Mouse (Mus musculus): ENCODE results near the gene Tmprss7. TPM values are rescaled to one million over a fixed set of nuclear protein-coding genes. Genes with fewer than 3 reads are reported as not detected.

Gene Tmprss7
- polyA plus RNA-seq (2012), result not detected in 2 replicates

- Histone ChIP-seq H3K4me3 (replicated peaks) (no peak within 1 kb of the TSS), H3K9me3 (ENCODE audit: control insufficient read depth, low read length) (no peaks in the 10 kb centered on the region)
Observed at GRCm38 (mm10) chr16:45693558-45693957, at the start of gene Tmprss7. Gene Tmprss7 (minus strand): TSS chr16:45693658.

GRCm38 (mm10) chr16:45742615-45743476 lies 49.4 kb upstream of the Tmprss7 start, which contains the start of gene Abhd10:
Gene Abhd10 (minus strand): TSS chr16:45742955.
- H3K36me3 ChIP-seq (ENCODE audit: control insufficient read depth), result peaks cover 14% of the 10 kb centered on the region
- TF ChIP-seq GATA1 (IDR thresholded peaks at IDR 0.05; ENCODE audit: low read length), result no peak
- no peak for TF ChIP-seq TAL1 (IDR thresholded peaks at IDR 0.05; ENCODE audit: low read length)
- H3K27me3 ChIP-seq (ENCODE audit: control insufficient read depth), result no peaks in the 10 kb centered on the region
- no peaks in the 10 kb centered on the region for H3K9me3 ChIP-seq (ENCODE audit: control insufficient read depth, low read length)
- peaks cover 13% of the 10 kb centered on the region for H3K4me1 ChIP-seq (ENCODE audit: control insufficient read depth)
- peak within 1 kb of the TSS; percentile 93 for H3K4me3 ChIP-seq (replicated peaks)

More at GRCm38 (mm10) chr16:45693558-45693957, at the start of gene Tmprss7:
- H3K36me3 ChIP-seq (ENCODE audit: control insufficient read depth), result no peaks in the 10 kb centered on the region
- H3K4me1 ChIP-seq (ENCODE audit: control insufficient read depth), result no peaks in the 10 kb centered on the region
- TF ChIP-seq GATA1 (IDR thresholded peaks at IDR 0.05; ENCODE audit: low read length) (no peak), TAL1 (IDR thresholded peaks at IDR 0.05; ENCODE audit: low read length) (no peak)
- H3K27me3 ChIP-seq (ENCODE audit: control insufficient read depth), result no peaks in the 10 kb centered on the region

- H3K4me1 ChIP-seq (ENCODE audit: control insufficient read depth), result peaks cover 5% of the 10 kb centered on the region
- no peaks in the 10 kb centered on the region for H3K9me3 ChIP-seq (ENCODE audit: control insufficient read depth, low read length)
- H3K36me3 ChIP-seq (ENCODE audit: control insufficient read depth), result peaks cover 57% of the 10 kb centered on the region
- no peak overlapping the region for H3K4me3 ChIP-seq (replicated peaks)
- TF ChIP-seq TAL1 (IDR thresholded peaks at IDR 0.05; ENCODE audit: low read length) (no peak), GATA1 (IDR thresholded peaks at IDR 0.05; ENCODE audit: low read length) (no peak)
- H3K27me3 ChIP-seq (ENCODE audit: control insufficient read depth), result no peaks in the 10 kb centered on the region
Observed at GRCm38 (mm10) chr16:45737880-45738279, 44.4 kb upstream of the Tmprss7 start.

DNA sequence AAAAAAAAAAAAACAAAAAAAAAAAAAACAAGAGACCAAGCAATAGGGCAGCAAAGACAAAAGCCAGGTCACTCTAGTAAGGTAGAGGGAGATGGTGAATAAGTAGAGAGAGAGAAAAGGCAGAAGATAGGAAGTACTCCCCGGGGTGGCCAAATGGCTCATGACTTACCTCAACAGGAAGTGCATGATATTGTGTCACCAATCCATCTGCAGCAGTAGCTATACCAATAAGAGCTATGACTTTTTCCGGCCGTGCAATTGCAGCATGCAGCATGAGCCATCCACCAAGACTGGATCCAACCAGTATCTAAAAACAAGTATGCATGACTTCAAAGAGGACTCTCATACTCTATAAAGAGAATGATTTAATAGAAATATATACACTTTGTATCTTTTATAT lies 43.3 kb upstream of the Tmprss7 start:
- H3K4me3 ChIP-seq (replicated peaks), result no peak overlapping the region
- TF ChIP-seq GATA1 (IDR thresholded peaks at IDR 0.05; ENCODE audit: low read length), result no peak
- TF ChIP-seq TAL1 (IDR thresholded peaks at IDR 0.05; ENCODE audit: low read length), result no peak
- peaks cover 68% of the 10 kb centered on the region for H3K36me3 ChIP-seq (ENCODE audit: control insufficient read depth)
- no peaks in the 10 kb centered on the region for H3K9me3 ChIP-seq (ENCODE audit: control insufficient read depth, low read length)
- no peaks in the 10 kb centered on the region for H3K27me3 ChIP-seq (ENCODE audit: control insufficient read depth)
- H3K4me1 ChIP-seq (ENCODE audit: control insufficient read depth), result peaks cover 4% of the 10 kb centered on the region

DNA sequence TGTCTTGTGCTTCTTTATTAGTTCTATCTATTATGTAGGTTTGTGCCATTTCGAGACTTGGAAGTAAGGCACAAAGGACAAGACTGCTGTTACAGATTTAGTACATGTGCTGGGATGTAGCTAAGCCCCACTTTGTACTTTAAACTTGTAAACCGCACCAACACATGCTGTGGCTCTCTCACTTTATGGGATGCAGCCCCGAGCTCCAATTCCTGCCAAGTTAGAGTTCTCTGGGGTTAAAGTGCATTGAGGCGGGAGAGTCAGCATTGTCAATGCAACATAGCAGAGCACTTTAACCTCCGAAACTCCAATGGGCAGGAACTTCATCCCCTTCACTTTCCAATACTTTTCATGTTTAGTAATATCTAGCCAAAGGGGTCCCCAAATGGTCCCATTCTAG lies 35.7 kb upstream of the Tmprss7 start:
- H3K9me3 ChIP-seq (ENCODE audit: control insufficient read depth, low read length), result no peaks in the 10 kb centered on the region
- no peaks in the 10 kb centered on the region for H3K4me1 ChIP-seq (ENCODE audit: control insufficient read depth)
- no peak overlapping the region for H3K4me3 ChIP-seq (replicated peaks)
- H3K36me3 ChIP-seq (ENCODE audit: control insufficient read depth), result peaks cover 41% of the 10 kb centered on the region
- TF ChIP-seq TAL1 (IDR thresholded peaks at IDR 0.05; ENCODE audit: low read length) (no peak), GATA1 (IDR thresholded peaks at IDR 0.05; ENCODE audit: low read length) (no peak)
- peaks cover 11% of the 10 kb centered on the region for H3K27me3 ChIP-seq (ENCODE audit: control insufficient read depth)

- TF ChIP-seq TAL1 (IDR thresholded peaks at IDR 0.05; ENCODE audit: low read length) (no peak), GATA1 (IDR thresholded peaks at IDR 0.05; ENCODE audit: low read length) (no peak)
- H3K4me1 ChIP-seq (ENCODE audit: control insufficient read depth), result no peaks in the 10 kb centered on the region
- H3K27me3 ChIP-seq (ENCODE audit: control insufficient read depth), result peaks cover 29% of the 10 kb centered on the region
- H3K4me3 ChIP-seq (replicated peaks), result no peak overlapping the region
- H3K9me3 ChIP-seq (ENCODE audit: control insufficient read depth, low read length), result no peaks in the 10 kb centered on the region
- peaks cover 6% of the 10 kb centered on the region for H3K36me3 ChIP-seq (ENCODE audit: control insufficient read depth)
Observed at GRCm38 (mm10) chr16:45724742-45725102, 31.3 kb upstream of the Tmprss7 start.

DNA sequence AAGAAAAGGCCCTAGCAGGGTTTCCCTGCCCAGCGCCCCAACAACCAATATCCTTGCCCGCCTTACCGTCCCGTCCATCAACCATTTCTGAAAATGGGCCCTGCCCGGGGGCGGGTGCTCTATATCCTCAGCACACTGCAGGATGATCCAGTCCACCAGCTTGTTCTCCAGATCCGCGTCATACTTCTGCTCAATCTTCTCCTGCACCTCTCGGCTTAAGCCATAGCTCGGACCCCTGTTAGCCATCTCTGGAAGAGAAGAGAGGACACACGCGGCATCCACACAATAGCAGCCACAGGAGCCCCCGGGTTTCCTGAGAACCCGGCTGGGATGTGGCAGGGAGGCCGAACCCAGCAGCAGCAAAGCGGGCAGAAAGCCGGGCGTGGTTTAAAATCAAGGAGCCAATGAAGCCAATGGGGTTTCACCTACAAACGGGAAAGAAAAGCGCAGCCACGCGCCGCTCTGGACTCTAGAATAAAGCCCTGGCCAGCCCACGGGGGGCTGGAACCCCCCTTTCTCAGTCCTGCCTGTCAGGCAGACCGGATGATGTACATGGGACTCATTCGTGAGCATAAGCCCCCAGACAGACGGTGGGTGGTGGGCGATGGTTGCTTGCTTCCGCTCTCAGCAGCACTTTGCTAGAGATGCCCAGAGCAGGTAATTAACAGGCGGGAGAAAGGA lies 30.7 kb upstream of the Tmprss7 start, which contains the start of gene Tagln3:
Tagln3 (minus strand) TSS at position 548 of the 681 bp plus-strand sequence.
- Histone ChIP-seq H3K9me3 (ENCODE audit: control insufficient read depth, low read length) (no peaks in the 10 kb centered on the region), H3K36me3 (ENCODE audit: control insufficient read depth) (peaks cover 2% of the 10 kb centered on the region), H3K4me3 (replicated peaks) (no peak within 1 kb of the TSS), H3K27me3 (ENCODE audit: control insufficient read depth) (peaks cover 29% of the 10 kb centered on the region), H3K4me1 (ENCODE audit: control insufficient read depth) (no peaks in the 10 kb centered on the region)
- TF ChIP-seq TAL1 (IDR thresholded peaks at IDR 0.05; ENCODE audit: low read length) (no peak), GATA1 (IDR thresholded peaks at IDR 0.05; ENCODE audit: low read length) (no peak)

- Histone ChIP-seq H3K4me1 (ENCODE audit: control insufficient read depth) (no peaks in the 10 kb centered on the region), H3K4me3 (replicated peaks) (no peak overlapping the region), H3K36me3 (ENCODE audit: control insufficient read depth) (no peaks in the 10 kb centered on the region), H3K27me3 (ENCODE audit: control insufficient read depth) (peaks cover 29% of the 10 kb centered on the region), H3K9me3 (ENCODE audit: control insufficient read depth, low read length) (no peaks in the 10 kb centered on the region)
- TF ChIP-seq GATA1 (IDR thresholded peaks at IDR 0.05; ENCODE audit: low read length), result no peak
- TF ChIP-seq TAL1 (IDR thresholded peaks at IDR 0.05; ENCODE audit: low read length), result no peak
Observed at GRCm38 (mm10) chr16:45723172-45723901, 29.9 kb upstream of the Tmprss7 start.

Data from erythroblast, embryonic 14.5 days (primary cell).